Mouse (Mus musculus): ENCODE data around the gene Fkbpl. TPM values are rescaled to one million over a fixed set of nuclear protein-coding genes. Genes with fewer than 3 reads are reported as not detected.
A peak's percentile ranks its signal among the peaks of the same experiment; 100 is the strongest.

The Fkbpl gene
- total RNA-seq, 2 experiments from 2014 or later = 6.9 to 9.9 TPM

GRCm38 (mm10) chr17:34659181-34659896, 14.8 kb downstream of the Fkbpl start:
- intact Hi-C loops (cut with DNase I) = loop anchor here (5.0 kb wide), 1 partner anchor 178 kb away; the partner anchor contains the start of genes Dxo and Stk19
- no peak for DNase-seq

GRCm38 (mm10) chr17:34659897-34660214, 15.3 kb downstream of the Fkbpl start:
- intact Hi-C loops (cut with DNase I) = loop anchor here (5.0 kb wide), 1 partner anchor 177 kb away; the partner anchor contains the start of genes Dxo and Stk19
- DNase-seq = no peak

GRCm38 (mm10) chr17:34660259-34660820, 15.8 kb downstream of the Fkbpl start:
- DNase-seq = peak in 1 of 2 experiments; percentile 53
- intact Hi-C loops (cut with DNase I) = no loop called here

- intact Hi-C loops (cut with DNase I) = no loop called here
- peak; percentile 68 to 75 for DNase-seq
Measured at GRCm38 (mm10) chr17:34661121-34661591, 16.6 kb downstream of the Fkbpl start.

- intact Hi-C loops (cut with DNase I) = no loop called here
- DNase-seq = no peak
Measured at GRCm38 (mm10) chr17:34662468-34662867, 17.9 kb downstream of the Fkbpl start.

- DNase-seq = no peak
- intact Hi-C loops (cut with DNase I) = no loop called here
Measured at GRCm38 (mm10) chr17:34662978-34663377, 18.4 kb downstream of the Fkbpl start.

- DNase-seq = no peak
- intact Hi-C loops (cut with DNase I) = no loop called here
Measured at GRCm38 (mm10) chr17:34663558-34663957, 19.0 kb downstream of the Fkbpl start.

GRCm38 (mm10) chr17:34664472-34664871, 19.9 kb downstream of the Fkbpl start:
- no peak for DNase-seq
- intact Hi-C loops (cut with DNase I) = no loop called here

GRCm38 (mm10) chr17:34670235-34670634, 25.7 kb downstream of the Fkbpl start, which contains the start of gene Tnxb:
TSS of gene Tnxb (plus strand) at chr17:34670535.
- no peak for DNase-seq
- intact Hi-C loops (cut with DNase I) = no loop called here

- intact Hi-C loops (cut with DNase I) = no loop called here
- no peak for DNase-seq
Measured at GRCm38 (mm10) chr17:34671151-34672066, 26.8 kb downstream of the Fkbpl start.

- no peak for DNase-seq
- intact Hi-C loops (cut with DNase I) = no loop called here
Measured at GRCm38 (mm10) chr17:34672246-34672792, 27.8 kb downstream of the Fkbpl start.

GRCm38 (mm10) chr17:34673139-34673538, 28.6 kb downstream of the Fkbpl start:
- DNase-seq = no peak

GRCm38 (mm10) chr17:34674524-34675204, 30.1 kb downstream of the Fkbpl start:
- no peak for DNase-seq
- intact Hi-C loops (cut with DNase I) = no loop called here

More at GRCm38 (mm10) chr17:34673139-34673538, 28.6 kb downstream of the Fkbpl start:
- intact Hi-C loops (cut with DNase I) = no loop called here

- intact Hi-C loops (cut with DNase I) = no loop called here
- DNase-seq = no peak
Measured at GRCm38 (mm10) chr17:34675205-34676092, 30.9 kb downstream of the Fkbpl start.

- intact Hi-C loops (cut with DNase I) = no loop called here
- DNase-seq = no peak
Measured at GRCm38 (mm10) chr17:34676093-34676460, 31.5 kb downstream of the Fkbpl start.

GRCm38 (mm10) chr17:34676671-34677070, 32.1 kb downstream of the Fkbpl start:
- intact Hi-C loops (cut with DNase I) = no loop called here
- no peak for DNase-seq

GRCm38 (mm10) chr17:34680191-34680590, 35.6 kb downstream of the Fkbpl start:
- DNase-seq = no peak
- intact Hi-C loops (cut with DNase I) = no loop called here

GRCm38 (mm10) chr17:34680621-34681020, 36.1 kb downstream of the Fkbpl start:
- intact Hi-C loops (cut with DNase I) = loop anchor here (1.0 kb wide), 1 partner anchor 25 kb away; no protein-coding TSS in a partner anchor
- DNase-seq = no peak

GRCm38 (mm10) chr17:34681132-34681571, 36.6 kb downstream of the Fkbpl start:
- intact Hi-C loops (cut with DNase I) = loop anchor here (1.0 kb wide), 1 partner anchor 26 kb away; no protein-coding TSS in a partner anchor
- DNase-seq = peak in 1 of 2 experiments; percentile 60

Data from heart, postnatal 36 days (tissue).